Mouse (Mus musculus) olfactory bulb, adult 2 months (tissue): ENCODE data around the gene Fndc10. TPM values are rescaled to one million over a fixed set of nuclear protein-coding genes. Genes with fewer than 3 reads are reported as not detected.
"Not testable (repeated sequence)": the region's sequence is repeated elsewhere in the genome, so short reads cannot be mapped to it uniquely, and the experiment has no call there.

ENCODE experiments used
- H3K27ac ChIP-seq: fragments of 200-500 bp; 2 replicates; pipeline ENCODE4 v1.5.1; 2012; ENCODE audit warnings: low read depth, low read length; ENCODE audit not compliant: insufficient read depth
- H3K4me1 ChIP-seq: fragments of 200-500 bp; 2 replicates; pipeline ENCODE4 v1.6.1; 2012; ENCODE audit warnings: low read length; ENCODE audit not compliant: control insufficient read depth, insufficient read depth
- H3K4me3 ChIP-seq: fragments of 200-500 bp; 2 replicates; pipeline ENCODE4 v1.5.1; 2012; ENCODE audit warnings: mild to moderate bottlenecking, low read depth, low read length, moderate library complexity; ENCODE audit not compliant: insufficient read depth
- CTCF ChIP-seq: fragments of 200-500 bp; IDR thresholded peaks from 2 replicates; pipeline ENCODE4 v1.5.1; 2012; ENCODE audit warnings: low read depth, mild to moderate bottlenecking, low read length, moderate library complexity; ENCODE audit not compliant: insufficient read depth
- POLR2A ChIP-seq: fragments of 200-500 bp; IDR thresholded peaks from 2 replicates; pipeline ENCODE4 v1.6.1; 2012; ENCODE audit warnings: mild to moderate bottlenecking, low read depth, low read length, moderate library complexity; ENCODE audit not compliant: insufficient read depth
- WGBS: fragments of 180-500 bp; shearing (Covaris S2); methylation state at CpG from one replicate; pipeline ENCODE4 v1.1.7; 2018; 5-methylcytosine and 5-hydroxymethylcytosine counted together
- polyA plus RNA-seq: library from polyadenylated mRNA; stranded (reverse); fragments of >200 nt; gene quantifications from 2 replicates; pipeline ENCODE4 v1.2.4, GENCODE M21; 2012; ENCODE audit warnings: low replicate concordance; ENCODE audit not compliant: missing spikeins, insufficient read depth, insufficient read length

Fndc10 gene
- polyA plus RNA-seq, 1 experiment, result not detected

DNA sequence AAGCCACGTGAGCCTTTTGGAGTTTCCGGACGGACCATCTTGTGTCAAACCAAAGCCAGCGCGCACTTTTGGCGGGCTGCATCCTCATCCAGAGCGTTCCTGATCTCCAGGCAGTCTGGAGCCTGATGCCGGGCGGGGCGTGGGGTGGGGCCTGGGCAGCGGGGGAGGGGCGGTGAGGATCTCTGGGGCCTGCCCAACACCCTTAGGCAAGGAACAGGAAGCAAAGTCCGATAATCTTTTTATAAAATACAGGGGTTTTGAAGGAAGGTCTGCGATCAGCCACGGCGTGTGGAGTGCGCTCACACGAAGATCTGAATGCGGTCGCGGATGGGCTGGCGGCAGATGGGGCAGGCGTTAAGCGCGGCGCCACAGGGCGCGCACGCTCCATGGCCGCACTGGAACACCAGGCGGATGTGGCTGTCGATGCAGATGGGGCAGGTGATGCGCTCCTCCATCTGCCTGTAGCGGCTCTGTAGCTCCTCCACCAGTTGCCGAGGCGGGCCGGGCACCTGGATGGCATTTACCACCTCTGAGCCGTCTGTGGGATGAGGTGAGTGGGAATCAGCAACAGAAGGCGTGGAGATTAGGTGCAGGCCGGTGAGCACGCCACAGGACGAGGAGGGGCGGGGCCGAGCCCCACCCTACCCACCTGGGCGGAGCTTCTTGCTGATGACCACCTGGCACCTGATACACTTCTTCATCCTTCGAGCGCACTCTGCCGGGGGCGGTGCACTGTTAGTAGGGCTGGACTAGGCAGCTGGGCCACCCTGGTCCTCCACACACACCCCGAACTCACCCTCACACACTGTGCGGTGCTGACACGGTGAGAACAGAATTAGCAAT is 39.5 kb upstream of the Fndc10 start:
- 37% methylated on average over 52 of the region's 52 CpGs for WGBS
- H3K4me3 ChIP-seq, result peak overlapping the region; percentile 5; the same call in 1 of the 2 replicates
- TF ChIP-seq CTCF (no peak), POLR2A (no peak)

DNA sequence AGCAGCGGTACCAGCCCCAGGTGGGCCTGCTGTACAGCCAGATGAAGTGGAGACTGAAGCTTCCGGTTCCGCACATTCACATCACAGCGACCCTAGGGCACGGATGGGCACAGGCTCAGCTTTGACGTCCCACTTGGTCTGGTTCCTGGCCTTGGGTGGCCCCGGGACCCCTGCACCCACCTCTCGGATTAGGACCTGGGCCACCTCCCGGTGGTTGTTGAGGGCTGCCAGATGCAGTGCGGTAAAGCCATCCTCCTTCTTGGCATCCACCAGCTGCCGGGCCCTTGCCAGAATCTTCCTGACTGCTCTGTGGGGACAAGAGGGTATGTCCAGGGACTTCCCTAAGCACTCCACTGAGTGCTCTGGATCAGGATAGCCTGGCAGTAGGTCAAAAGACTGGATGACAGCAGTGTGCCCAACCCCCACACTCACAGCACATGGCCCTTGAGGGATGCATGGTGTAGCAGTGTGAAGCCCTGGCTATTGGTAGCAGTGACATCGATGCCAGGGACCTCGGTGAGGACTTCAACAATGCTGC is 37.9 kb upstream of the Fndc10 start:
- no peak for TF ChIP-seq CTCF
- TF ChIP-seq POLR2A, result no peak
- Histone ChIP-seq H3K4me1 (peaks cover 21% of the 10 kb centered on the region), H3K4me3 (no peak overlapping the region), H3K27ac (no peak overlapping the region)
- 89% methylated on average over 13 of the region's 13 CpGs for WGBS

More for the DNA sequence above, 39.5 kb upstream of the Fndc10 start:
- H3K4me1 ChIP-seq, result peaks cover 21% of the 10 kb centered on the region
- H3K27ac ChIP-seq, result no peak overlapping the region

DNA sequence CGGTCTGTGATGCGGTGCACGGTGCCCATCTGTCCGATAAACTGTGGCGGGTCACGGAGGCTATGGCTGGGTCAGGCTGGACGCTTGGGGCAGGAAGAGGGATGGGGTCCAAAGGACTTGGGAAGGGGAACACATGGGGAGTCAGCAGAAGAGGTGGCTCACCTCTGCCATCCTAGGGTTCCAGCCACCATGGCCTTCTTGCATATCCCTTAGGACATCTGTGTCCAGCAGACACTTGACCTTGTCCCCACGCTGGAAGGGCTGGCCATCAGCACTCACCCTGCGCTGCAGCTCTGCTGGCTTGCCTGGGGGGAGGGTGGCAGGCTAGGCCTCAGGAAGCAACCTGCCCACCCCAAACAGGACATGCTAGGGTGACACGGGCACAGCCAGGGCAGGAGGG is 35.2 kb upstream of the Fndc10 start:
- TF ChIP-seq CTCF, result no peak
- no peak for TF ChIP-seq POLR2A
- Histone ChIP-seq H3K4me1 (peaks cover 7% of the 10 kb centered on the region), H3K4me3 (no peak overlapping the region), H3K27ac (no peak overlapping the region)
- 87% methylated on average over 10 of the region's 10 CpGs for WGBS

- Histone ChIP-seq H3K27ac (no peak overlapping the region), H3K4me3 (no peak overlapping the region), H3K4me1 (no peaks in the 10 kb centered on the region; the same call in 1 of the 2 replicates)
- WGBS, result 80% methylated on average over 12 of the region's 12 CpGs
- TF ChIP-seq POLR2A, result no peak
- TF ChIP-seq CTCF, result no peak
Measured at GRCm38 (mm10) chr4:155660641-155661040, 33.5 kb upstream of the Fndc10 start.

DNA sequence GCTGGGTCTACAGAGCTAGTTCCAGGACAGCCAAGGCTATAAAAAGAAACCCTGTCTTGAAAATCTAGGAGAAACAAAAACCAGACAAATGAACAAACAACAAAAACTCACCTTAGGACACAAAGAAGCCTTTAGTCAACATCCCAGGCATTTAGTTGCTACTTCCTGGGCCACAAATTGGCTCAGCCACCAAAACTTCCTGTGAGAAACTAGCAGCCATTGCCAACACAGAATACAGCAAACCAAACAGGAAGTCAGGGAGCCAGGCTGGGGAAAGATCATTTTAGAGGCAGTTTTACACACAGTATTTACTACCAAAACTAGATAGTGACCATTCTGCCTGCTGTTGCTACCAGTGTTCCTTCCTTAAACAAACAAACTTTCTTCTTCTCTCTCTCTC is 27.2 kb upstream of the Fndc10 start:
- Histone ChIP-seq H3K4me1 (no peaks in the 10 kb centered on the region; the same call in 1 of the 2 replicates), H3K4me3 (no peak overlapping the region), H3K27ac (no peak overlapping the region)
- no peak for TF ChIP-seq CTCF
- TF ChIP-seq POLR2A, result no peak

DNA sequence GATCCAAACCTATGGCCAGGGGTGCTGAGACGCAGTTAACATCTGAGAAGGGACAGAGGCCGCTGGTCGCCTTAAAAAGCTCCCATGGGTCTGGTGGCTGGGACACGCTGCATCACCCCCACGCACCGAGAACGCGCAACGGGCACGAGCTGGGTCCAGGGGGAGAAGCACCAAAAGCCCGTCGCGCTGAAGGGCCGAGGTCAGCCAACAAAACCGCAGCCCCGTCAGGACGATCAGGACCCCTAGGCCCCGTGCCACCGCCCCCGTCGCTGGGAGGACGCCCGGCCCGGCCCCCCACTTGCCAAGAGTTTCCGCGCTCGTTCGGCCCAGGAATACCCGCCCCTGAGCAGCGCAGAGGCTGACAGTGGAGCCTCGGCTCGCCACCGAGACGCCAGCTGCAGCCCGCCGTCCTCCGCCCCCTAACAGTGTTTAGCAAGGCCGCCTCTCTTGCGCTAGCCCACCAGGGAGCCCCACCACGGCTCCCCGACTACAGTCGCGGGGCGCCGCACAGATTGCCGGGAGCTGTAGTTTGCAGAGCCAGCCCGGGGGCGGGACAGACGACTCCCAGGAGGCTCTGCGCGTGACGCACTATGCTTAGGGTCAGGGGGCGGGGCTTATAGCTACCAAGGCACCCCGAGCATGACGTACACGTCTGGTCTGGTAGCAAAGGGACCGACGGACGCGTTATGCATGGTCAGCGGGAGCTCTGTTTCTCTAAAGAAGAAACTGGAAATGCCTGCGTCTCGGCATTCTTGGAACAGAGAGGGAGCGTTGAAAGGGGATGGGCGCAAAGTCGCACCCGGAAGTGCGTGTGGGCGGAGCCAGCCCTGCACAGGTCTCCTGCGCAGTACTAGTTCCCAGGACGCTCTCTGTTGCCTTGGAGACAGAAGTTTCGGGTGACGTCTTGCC is 25.2 kb upstream of the Fndc10 start, which contains the start of gene Mib2:
Mib2 (minus strand) TSS at position 510 of the 909 bp plus-strand sequence.
- Histone ChIP-seq H3K27ac (peak within 1 kb of the TSS; percentile 52), H3K4me1 (no peaks in the 10 kb centered on the region), H3K4me3 (peak within 1 kb of the TSS; percentile 59)
- no peak for TF ChIP-seq CTCF
- peak; percentile 35; the same call in 1 of the 2 replicates for TF ChIP-seq POLR2A
- WGBS, result under 1% methylated on average over 73 of the region's 73 CpGs

- 1% methylated on average over 8 of the region's 8 CpGs for WGBS
- TF ChIP-seq CTCF (no peak), POLR2A (no peak)
- Histone ChIP-seq H3K4me3 (peak overlapping the region; percentile 59), H3K27ac (no peak overlapping the region), H3K4me1 (no peaks in the 10 kb centered on the region)
Measured at GRCm38 (mm10) chr4:155669598-155670075, 24.5 kb upstream of the Fndc10 start.

GRCm38 (mm10) chr4:155670236-155670635 is 23.9 kb upstream of the Fndc10 start:
- not testable (repeated sequence) for H3K27ac ChIP-seq, H3K4me1 ChIP-seq, H3K4me3 ChIP-seq
- WGBS, result 66% methylated on average over 4 of the region's 4 CpGs

- WGBS, result 48% methylated on average over 2 of the region's 2 CpGs
- no peak overlapping the region for H3K4me3 ChIP-seq
- H3K4me1 ChIP-seq, result no peaks in the 10 kb centered on the region
- H3K27ac ChIP-seq, result no peak overlapping the region
- TF ChIP-seq POLR2A (no peak), CTCF (no peak)
Measured at GRCm38 (mm10) chr4:155672082-155672481, 22.1 kb upstream of the Fndc10 start.
